Mouse (Mus musculus): ENCODE measurements around the gene Ddx56.

Gene Ddx56

GRCm38 (mm10) chr11:6267320-6268254 lies at the start of gene Ddx56:
Gene Ddx56 (minus strand): TSS chr11:6267772.
- peak; percentile 98 for DNase-seq

- no peak for DNase-seq
Observed at GRCm38 (mm10) chr11:6316821-6317220, 49.2 kb upstream of the Ddx56 start.

- no peak for DNase-seq
Observed at GRCm38 (mm10) chr11:6313874-6314406, 46.4 kb upstream of the Ddx56 start.

DNA sequence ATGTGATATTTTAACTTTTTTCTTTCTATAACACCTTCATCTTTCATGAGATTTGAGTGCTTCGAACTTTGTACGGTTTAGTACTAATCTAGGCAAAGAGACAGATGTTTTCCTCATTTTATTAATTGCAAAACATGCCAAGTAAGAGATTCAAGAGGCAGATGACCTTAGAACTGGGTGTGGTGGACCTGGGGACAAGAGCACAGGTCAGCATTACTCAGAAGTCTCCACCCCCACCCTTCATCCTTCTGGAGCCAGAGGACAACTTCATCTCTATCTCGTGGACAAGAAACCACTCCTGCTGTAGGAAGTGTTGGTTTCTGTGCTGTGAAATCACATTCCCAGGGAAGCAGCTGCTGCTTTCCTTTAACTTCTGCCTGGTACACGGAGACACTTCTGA lies 40.6 kb upstream of the Ddx56 start:
- DNase-seq = no peak

- DNase-seq = no peak
Observed at GRCm38 (mm10) chr11:6305943-6306430, 38.4 kb upstream of the Ddx56 start.

- no peak for DNase-seq
Observed at GRCm38 (mm10) chr11:6302793-6303192, 35.2 kb upstream of the Ddx56 start.

- DNase-seq = no peak
Observed at GRCm38 (mm10) chr11:6299435-6299834, 31.9 kb upstream of the Ddx56 start.

GRCm38 (mm10) chr11:6296077-6296476 lies 28.5 kb upstream of the Ddx56 start:
- DNase-seq = no peak

DNA sequence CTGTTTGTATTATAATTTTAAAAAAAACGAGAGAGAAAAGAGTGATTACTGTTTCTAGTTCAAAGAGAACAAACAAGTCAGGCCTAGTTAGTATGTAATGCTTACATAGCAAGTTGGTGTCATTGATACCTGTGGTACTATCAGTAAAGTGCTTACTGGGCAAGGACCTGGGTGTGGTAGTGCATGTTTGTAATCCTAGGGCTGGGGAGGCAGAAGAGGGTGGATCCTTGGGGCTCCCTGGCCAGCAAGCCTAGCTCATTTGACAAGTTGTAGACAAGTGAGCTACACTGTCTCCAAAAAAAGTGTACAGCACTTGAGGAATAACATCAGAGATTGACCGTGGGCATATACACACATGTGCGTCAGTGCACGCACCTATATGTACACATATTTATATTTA lies 27.1 kb upstream of the Ddx56 start:
- DNase-seq = no peak

GRCm38 (mm10) chr11:6293601-6294000 lies 26.0 kb upstream of the Ddx56 start:
- DNase-seq = no peak

DNA sequence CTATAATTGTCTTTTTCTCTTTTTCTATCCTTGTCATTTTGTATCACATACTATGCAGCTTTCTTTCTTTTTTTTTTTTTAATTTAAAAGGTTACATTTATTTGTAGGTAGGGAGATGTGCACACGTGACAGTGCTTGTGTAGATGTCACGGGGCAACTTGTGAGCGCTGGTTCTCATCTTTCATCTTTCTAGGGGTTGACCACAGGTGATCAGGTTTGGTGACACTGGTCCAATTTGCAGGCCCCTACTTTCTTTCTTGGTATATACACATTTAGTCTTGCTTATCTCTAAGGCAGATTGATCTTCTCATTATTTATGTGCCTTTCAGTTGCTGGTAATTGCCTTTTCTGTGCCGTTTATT lies 25.4 kb upstream of the Ddx56 start:
- no peak for DNase-seq

DNA sequence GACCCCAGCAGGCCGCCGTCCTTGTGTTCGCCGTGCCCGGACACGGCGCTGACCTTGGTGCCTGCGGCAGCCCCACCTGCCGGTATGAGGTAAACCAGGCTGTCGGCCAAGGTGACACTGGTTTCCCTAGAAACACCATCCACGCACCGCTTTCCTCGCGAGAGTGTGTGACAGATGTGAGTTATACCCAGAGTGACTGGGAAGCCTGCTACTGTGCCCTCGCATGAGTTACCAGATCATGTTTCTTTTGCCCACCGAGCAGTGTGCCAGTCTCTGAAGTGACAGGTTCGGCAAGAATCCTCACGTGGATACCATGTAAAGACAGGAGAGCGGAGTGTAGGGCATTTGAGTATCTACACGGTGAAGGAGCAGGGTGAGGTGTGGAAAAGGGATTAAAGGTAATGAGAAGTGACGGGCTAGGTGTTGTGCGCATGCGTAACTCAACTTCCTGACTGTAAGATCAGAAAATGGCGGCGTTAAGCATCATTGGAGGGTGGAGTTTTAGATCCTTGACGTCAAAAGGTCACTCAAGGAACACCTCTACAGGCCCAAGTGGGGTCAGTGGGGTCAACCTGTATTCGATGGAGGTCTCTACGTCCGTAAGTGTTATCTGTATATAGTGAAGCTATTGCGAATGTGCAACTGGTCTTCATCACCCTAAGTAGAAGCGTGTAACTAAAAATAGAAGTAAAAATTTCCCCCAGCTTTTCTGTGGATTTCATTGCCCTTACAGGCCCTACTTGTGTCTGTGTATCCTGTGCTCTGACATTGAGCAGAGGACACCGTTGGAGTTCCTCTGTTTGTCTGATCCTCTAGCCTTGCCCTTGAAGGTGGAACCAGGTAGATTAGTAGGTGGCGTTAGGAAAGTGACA lies 24.8 kb upstream of the Ddx56 start:
- DNase-seq = peak; percentile 89

DNA sequence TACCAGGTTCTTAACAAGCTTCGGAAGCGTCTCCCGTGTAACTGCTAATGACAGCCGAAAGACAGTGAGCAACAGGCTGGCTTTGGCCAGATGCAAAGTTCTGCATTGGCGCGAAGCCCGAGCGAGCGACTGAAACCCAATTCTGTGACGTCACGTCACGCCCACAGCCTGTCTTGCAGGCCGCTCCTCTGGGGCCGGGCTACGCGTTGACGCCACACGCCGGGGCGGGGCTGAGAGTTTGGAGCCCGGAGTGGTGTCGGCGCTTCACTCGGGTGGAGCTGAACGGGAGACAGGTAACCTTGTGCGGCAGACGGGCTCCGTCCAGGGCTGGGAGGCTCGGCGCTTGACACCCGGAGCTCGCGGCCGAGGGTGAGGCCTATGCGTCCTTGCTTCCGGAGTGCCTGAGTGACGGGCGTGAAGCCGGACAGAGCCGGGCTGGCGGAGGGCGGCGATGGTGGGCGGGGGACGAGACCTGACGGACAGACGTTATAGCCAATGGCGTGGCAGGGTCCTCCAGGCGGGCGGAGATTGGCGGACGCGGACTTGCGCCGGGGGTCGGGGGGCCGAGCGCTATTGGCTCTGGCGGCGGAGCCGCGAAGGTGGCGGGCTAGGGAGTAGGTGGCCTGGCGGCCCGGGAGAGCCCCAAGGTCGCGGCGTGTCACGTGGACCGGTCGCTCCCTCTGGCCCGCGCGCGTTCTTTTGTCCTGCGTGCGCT lies 24.0 kb upstream of the Ddx56 start, which contains the start of gene Ogdh:
Gene Ogdh (plus strand): TSS at position 233 of the 715 bp plus-strand sequence.
- peak; percentile 99 for DNase-seq

- DNase-seq = no peak
Observed at GRCm38 (mm10) chr11:6290883-6291282, 23.3 kb upstream of the Ddx56 start.

GRCm38 (mm10) chr11:6290138-6290537 lies 22.6 kb upstream of the Ddx56 start:
- DNase-seq = no peak

DNA sequence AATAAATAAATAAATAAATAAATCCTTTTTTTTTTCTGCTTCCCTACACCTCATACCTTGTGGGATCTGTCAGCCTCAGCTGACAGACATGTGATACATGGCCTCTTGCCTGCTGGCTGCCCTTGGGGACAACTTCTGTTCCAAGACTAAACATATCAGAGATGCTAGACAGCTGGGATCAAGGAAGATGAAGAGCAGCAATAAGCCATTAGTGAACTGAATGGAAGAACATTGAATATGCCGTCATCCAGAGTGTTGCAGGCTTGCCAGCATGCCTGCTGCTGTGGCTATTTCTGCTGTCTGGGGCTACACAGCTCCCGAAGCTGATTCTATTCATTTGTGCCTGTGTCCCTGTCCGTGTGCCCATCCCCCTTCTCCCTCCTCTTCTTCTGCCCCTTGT lies 15.4 kb upstream of the Ddx56 start:
- DNase-seq = no peak

DNA sequence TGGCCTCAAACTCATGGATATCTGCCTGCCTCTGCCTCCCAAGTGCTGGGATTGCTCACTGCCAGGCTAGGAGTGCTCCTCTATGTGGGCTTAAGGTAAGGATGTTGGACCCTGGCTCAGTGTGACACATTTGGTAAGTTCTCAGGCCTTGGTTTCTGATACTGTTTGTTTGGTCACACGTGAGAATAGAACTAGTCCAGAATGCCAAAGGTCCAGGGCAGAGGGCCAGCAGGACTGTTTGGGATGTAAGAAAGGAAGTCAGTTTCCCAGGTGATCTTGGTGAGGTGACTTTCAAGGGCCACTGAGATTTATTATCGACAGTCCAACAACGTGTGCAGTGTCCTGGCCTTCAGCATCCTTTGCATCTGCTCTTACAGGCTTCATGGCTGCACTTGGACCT lies 8.9 kb upstream of the Ddx56 start:
- DNase-seq = no peak

DNA sequence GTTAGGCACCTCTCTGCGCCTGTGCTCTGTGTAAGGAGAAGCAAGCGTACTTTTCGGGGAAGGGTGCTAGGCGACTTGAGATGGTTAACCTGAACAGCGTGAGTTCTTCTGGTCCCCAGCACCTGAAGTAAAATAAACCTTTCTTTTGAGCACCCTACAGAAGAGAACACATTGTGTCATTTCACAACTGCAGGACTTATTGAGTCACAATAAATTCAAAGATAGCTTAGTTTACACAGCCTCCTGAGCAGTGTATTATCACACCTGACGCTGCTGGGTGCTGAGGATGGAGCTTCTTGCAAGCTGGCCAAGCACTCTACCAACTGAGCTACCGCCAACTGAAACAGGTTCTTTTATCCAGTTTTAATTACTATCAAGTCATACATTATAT lies 7.5 kb upstream of the Ddx56 start:
- DNase-seq = no peak

DNA sequence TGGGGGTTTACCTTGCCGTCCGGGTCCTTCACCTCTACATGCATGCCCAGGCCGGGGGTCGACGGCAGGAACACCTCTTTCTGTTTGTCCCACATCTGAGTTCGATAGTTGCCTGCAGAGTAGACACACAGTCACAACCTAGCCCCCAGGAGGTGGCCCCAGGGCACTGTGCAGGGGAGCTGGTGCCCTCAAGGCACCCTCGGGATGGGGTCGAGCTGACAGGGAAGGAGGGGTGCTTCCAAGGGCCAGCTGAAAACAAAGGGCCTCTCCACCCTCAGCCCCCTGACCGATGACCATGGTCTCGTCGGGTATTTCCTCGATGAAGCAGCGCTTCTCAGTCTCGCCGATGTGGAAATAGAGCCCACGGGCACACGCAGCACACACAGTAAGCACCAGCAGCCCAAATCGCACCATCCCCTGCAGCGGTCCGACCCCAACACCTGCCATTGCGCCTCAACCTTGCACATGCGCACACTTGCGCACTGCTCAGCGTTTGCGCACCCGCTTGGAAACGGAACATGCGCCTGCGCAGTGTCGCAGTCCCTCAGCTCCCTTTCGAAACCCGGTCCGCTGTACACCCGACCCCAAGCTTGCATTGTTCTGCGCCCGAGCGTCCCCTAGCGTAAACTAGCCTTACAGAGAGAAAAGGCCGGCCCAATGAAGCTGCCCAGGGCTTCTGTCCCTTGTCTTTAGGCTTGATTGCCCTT lies 7.0 kb upstream of the Ddx56 start, which contains the start of gene Tmed4:
Gene Tmed4 (minus strand): TSS at position 484 of the 707 bp plus-strand sequence.
- peak; percentile 99 for DNase-seq

GRCm38 (mm10) chr11:6273607-6274006 lies 6.0 kb upstream of the Ddx56 start:
- DNase-seq = no peak

GRCm38 (mm10) chr11:6266621-6267020 lies 951 bp downstream of the Ddx56 start:
- DNase-seq = no peak

Data from retina, postnatal 1 day (tissue).